Mouse (Mus musculus) spleen, adult 2 months (tissue): ENCODE results near the gene Vangl2. TPM values are rescaled to one million over a fixed set of nuclear protein-coding genes. Genes with fewer than 3 reads are reported as not detected.

Source experiments
- DNase-seq, 2 experiments: peaks; one replicate each; pipeline versions ENCODE4 v3.0.0 to v3.0.0-alpha.2; 2012 to 2021; ENCODE audit warnings: low spot score in 2 of 2, low read depth in 1 of 2
- H3K27ac ChIP-seq: fragments of 200-500 bp; 2 replicates; pipeline ENCODE4 v1.5.1; 2012; ENCODE audit warnings: low read length, inconsistent platforms; ENCODE audit not compliant: insufficient read depth
- H3K27me3 ChIP-seq: fragments of 200-500 bp; 2 replicates; pipeline ENCODE4 v1.6.1; 2012; ENCODE audit warnings: mild to moderate bottlenecking, moderate library complexity, low read length, inconsistent platforms; ENCODE audit not compliant: control insufficient read depth, insufficient read depth
- H3K36me3 ChIP-seq: fragments of 200-500 bp; 2 replicates; pipeline ENCODE4 v1.6.1; 2012; ENCODE audit warnings: mild to moderate bottlenecking, low read length, inconsistent platforms; ENCODE audit not compliant: control insufficient read depth, insufficient read depth
- H3K4me1 ChIP-seq: fragments of 200-500 bp; 2 replicates; pipeline ENCODE4 v1.6.1; 2011; ENCODE audit warnings: inconsistent platforms; ENCODE audit not compliant: control insufficient read depth, insufficient read depth, insufficient read length
- H3K4me3 ChIP-seq: fragments of 200-500 bp; 2 replicates; pipeline ENCODE4 v1.5.1; 2011; ENCODE audit warnings: mild to moderate bottlenecking, inconsistent platforms; ENCODE audit not compliant: insufficient read depth, insufficient read length; ENCODE audit errors: extremely low read depth
- CTCF ChIP-seq: fragments of 200-500 bp; IDR thresholded peaks from 2 replicates; pipeline ENCODE4 v1.5.1; 2011; ENCODE audit warnings: mild to moderate bottlenecking, inconsistent platforms; ENCODE audit not compliant: insufficient read depth, insufficient read length, insufficient replicate concordance; ENCODE audit errors: extremely low read depth
- POLR2A ChIP-seq: fragments of 200-500 bp; IDR thresholded peaks from 2 replicates; pipeline ENCODE4 v1.6.1; 2011; ENCODE audit warnings: low read depth, low read length, inconsistent platforms
- WGBS: fragments of 180-500 bp; shearing (Covaris S2); methylation state at CpG from one replicate; pipeline ENCODE4 v1.1.7; 2018; 5-methylcytosine and 5-hydroxymethylcytosine counted together
- polyA plus RNA-seq: library from polyadenylated mRNA; depleted of rRNA; stranded (reverse); fragments of >200 nt; gene quantifications from 2 replicates; pipeline ENCODE4 v1.2.3, GENCODE M21; 2012

The Vangl2 gene
- polyA plus RNA-seq, 1 experiment, result 3.7 TPM

DNA sequence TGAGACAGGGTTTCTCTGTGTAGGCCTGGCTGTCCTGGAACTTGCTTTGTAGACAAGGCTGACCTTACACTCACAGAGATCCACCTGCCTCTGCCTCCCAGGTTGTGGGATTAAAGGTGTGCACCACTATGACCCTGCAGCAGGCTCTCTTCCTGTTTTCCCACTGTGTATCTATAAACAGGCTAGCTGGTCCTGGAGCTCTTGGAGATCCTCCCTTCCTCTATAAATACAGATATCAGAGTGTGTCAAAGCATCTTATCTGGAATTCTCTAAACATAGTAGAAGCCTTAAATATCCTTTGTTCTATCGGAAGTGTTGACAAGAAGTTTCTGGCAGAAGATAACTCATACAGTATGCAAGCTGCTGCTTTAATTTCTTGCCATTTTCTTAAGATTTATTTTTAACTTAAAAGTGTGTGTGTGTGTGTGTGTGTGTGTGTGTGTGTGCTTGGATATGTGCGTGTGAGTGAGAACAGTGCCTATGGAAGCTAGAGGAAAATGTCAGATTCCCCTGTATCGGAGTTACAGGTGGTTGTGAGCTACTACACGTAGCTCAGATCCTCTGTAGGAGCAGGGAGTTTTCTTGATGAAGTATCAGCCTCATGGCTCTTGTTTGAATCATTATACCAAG, 35.2 kb downstream of the Vangl2 start:
- 88% methylated on average over 4 of the region's 4 CpGs for WGBS

DNA sequence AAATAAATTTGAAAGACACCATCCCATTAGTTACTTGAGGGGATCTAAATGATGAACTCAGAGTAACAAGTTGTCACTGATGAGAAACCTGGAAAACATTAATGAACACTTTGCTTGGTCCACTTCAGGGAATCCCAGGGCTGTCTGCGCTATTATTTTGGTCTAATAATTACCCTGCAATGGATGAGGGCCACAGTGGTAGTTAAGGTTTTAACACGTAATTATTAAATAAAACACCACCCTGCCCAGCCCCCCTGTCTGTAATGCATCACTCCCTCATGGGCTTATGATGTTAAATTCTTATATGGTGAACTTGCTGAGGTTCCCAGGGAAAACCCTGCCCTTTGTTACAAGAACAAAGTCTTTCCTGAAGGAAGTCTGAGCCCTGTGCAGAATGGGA, 36.4 kb downstream of the Vangl2 start:
- Histone ChIP-seq H3K27ac (no peak overlapping the region), H3K36me3 (no peaks in the 10 kb centered on the region), H3K4me1 (peaks cover 10% of the 10 kb centered on the region; the same call in 1 of the 2 replicates), H3K4me3 (no peak overlapping the region), H3K27me3 (no peaks in the 10 kb centered on the region)
- TF ChIP-seq CTCF (no peak), POLR2A (no peak)
- WGBS, result 90% methylated on average over 2 of the region's 2 CpGs
- DNase-seq, result no peak

More for the DNA sequence above, 35.2 kb downstream of the Vangl2 start:
- TF ChIP-seq POLR2A (no peak), CTCF (no peak)
- no peak for DNase-seq
- Histone ChIP-seq H3K27me3 (no peaks in the 10 kb centered on the region), H3K4me3 (no peak overlapping the region), H3K36me3 (no peaks in the 10 kb centered on the region), H3K4me1 (peaks cover 10% of the 10 kb centered on the region; the same call in 1 of the 2 replicates), H3K27ac (no peak overlapping the region)

DNA sequence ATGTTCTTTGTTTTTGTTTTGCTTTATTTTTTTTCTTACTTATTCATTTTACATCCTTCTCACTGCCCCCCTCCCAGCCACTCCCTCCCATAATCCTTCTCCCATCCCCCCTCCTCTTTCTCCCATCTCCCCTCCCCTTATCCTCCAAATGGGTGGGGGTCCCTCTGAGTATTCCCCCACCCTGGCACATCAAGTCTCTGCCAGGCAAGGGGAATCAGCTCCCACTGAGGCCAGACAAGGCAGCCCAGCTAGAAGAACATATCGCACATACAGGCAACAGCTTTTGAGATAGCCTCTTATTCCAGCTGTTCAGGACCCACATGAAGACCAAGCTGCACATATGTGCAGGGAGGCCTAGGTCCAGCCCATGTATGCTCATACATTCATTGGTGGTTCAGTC, 44.1 kb downstream of the Vangl2 start:
- no peaks in the 10 kb centered on the region for H3K27me3 ChIP-seq
- H3K4me3 ChIP-seq, result no peak overlapping the region
- TF ChIP-seq CTCF (no peak), POLR2A (no peak)
- H3K36me3 ChIP-seq, result no peaks in the 10 kb centered on the region
- no peak for DNase-seq
- no peak overlapping the region for H3K27ac ChIP-seq
- peaks cover 3% of the 10 kb centered on the region; the same call in 1 of the 2 replicates for H3K4me1 ChIP-seq
- WGBS, result 94% methylated on average over 1 of the region's 1 CpGs

- H3K27me3 ChIP-seq, result no peaks in the 10 kb centered on the region
- 30% methylated on average over 3 of the region's 3 CpGs for WGBS
- no peak overlapping the region for H3K4me3 ChIP-seq
- H3K27ac ChIP-seq, result no peak overlapping the region
- no peak for DNase-seq
- peaks cover 3% of the 10 kb centered on the region; the same call in 1 of the 2 replicates for H3K4me1 ChIP-seq
- no peaks in the 10 kb centered on the region for H3K36me3 ChIP-seq
- TF ChIP-seq POLR2A, result no peak
Observed at GRCm38 (mm10) chr1:171983372-171984001, 44.8 kb downstream of the Vangl2 start.

- no peak overlapping the region for H3K4me3 ChIP-seq
- H3K27ac ChIP-seq, result no peak overlapping the region
- no peak for DNase-seq
- 65% methylated on average over 4 of the region's 4 CpGs for WGBS
- TF ChIP-seq CTCF, result no peak
- no peak for TF ChIP-seq POLR2A
- no peaks in the 10 kb centered on the region for H3K36me3 ChIP-seq
- peaks cover 3% of the 10 kb centered on the region; the same call in 1 of the 2 replicates for H3K4me1 ChIP-seq
- H3K27me3 ChIP-seq, result no peaks in the 10 kb centered on the region
Observed at GRCm38 (mm10) chr1:171982740-171983139, 45.5 kb downstream of the Vangl2 start.

- no peak overlapping the region for H3K27ac ChIP-seq
- H3K4me1 ChIP-seq, result peaks cover 3% of the 10 kb centered on the region; the same call in 1 of the 2 replicates
- no peaks in the 10 kb centered on the region for H3K36me3 ChIP-seq
- 38% methylated on average over 5 of the region's 5 CpGs for WGBS
- TF ChIP-seq POLR2A (no peak), CTCF (no peak)
- no peaks in the 10 kb centered on the region for H3K27me3 ChIP-seq
- no peak overlapping the region for H3K4me3 ChIP-seq
- DNase-seq, result no peak
Observed at GRCm38 (mm10) chr1:171982170-171982569, 46.1 kb downstream of the Vangl2 start.
